Mouse (Mus musculus) gonadal fat pad, adult 2 months (tissue): Measurements from ENCODE around the gene Atcay. TPM values are rescaled to one million over a fixed set of nuclear protein-coding genes. Genes with fewer than 3 reads are reported as not detected.
"Not testable (repeated sequence)": the region's sequence is repeated elsewhere in the genome, so short reads cannot be mapped to it uniquely, and the experiment has no call there.

Experiments used
- DNase-seq: peaks from one replicate; pipeline ENCODE4 v3.0.0-alpha.2; 2012; ENCODE audit warnings: low read depth
- polyA plus RNA-seq: library from polyadenylated mRNA; depleted of rRNA; stranded (reverse); fragments of >200 nt; gene quantifications from 2 replicates; pipeline ENCODE4 v1.2.3, GENCODE M21; 2012

Gene Atcay
- polyA plus RNA-seq, 1 experiment = 0.03 TPM

GRCm38 (mm10) chr10:81179451-81180342 lies 50.9 kb downstream of the Atcay start:
- DNase-seq = no peak

- DNase-seq = no peak
Observed at GRCm38 (mm10) chr10:81178927-81179326, 51.7 kb downstream of the Atcay start.

DNA sequence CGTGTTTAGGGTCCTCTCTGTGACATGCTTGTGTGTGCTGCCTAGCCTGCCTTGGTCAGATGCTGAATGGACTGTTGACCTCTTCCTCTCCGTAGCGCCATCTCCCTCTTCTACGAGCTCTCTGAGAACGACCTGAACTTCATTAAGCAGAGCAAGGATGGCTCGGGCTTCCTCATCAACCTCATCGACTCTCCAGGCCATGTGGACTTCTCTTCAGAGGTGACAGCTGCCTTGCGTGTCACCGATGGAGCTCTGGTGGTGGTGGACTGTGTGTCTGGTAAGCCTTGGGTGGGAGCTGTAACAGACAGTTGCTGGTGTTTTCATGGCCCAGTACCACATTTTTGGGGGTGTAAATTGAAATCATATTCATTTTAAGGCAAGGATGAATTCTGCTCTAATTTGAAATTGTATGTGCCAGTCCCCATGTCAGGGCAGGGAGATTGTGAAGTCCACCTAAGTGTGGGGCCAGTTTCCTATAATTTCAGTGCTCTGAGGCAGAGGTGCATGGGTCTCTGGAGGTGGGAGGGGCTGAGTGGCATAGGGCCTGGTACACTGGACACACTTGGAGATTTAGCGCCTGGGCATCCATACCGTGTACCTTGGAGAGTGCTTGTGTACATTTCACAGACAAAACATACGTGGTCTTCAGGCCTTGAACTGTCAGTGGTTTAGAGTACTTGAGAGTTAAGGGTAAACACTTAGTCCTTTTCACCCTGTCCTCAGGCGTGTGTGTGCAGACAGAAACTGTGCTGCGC lies 52.5 kb downstream of the Atcay start:
- DNase-seq = no peak

- no peak for DNase-seq
Observed at GRCm38 (mm10) chr10:81177491-81177925, 53.1 kb downstream of the Atcay start.

- no peak for DNase-seq
Observed at GRCm38 (mm10) chr10:81176466-81177271, 54.0 kb downstream of the Atcay start, which contains the start of gene Eef2. TSS of gene Eef2 (plus strand) at chr10:81176631.

GRCm38 (mm10) chr10:81175936-81176465 lies 54.6 kb downstream of the Atcay start:
- no peak for DNase-seq

DNA sequence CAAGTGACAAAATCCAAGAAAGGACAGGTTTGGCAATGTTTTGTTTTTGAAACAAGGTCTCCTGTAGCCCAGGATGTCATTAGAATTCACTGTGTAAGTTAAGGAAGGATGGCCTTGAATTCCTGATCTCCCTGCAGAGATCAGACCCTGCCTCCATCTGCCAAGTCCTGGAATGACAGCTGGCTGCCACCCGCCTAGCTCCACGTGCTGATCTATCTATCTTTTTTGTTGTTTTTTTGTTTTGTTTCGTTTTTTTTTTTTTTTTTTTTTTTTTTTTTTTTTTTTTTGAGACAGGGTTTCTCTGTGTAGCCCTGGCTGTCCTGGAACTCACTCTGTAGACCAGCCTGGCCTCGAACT lies 55.3 kb downstream of the Atcay start:
- DNase-seq = not testable (repeated sequence)

DNA sequence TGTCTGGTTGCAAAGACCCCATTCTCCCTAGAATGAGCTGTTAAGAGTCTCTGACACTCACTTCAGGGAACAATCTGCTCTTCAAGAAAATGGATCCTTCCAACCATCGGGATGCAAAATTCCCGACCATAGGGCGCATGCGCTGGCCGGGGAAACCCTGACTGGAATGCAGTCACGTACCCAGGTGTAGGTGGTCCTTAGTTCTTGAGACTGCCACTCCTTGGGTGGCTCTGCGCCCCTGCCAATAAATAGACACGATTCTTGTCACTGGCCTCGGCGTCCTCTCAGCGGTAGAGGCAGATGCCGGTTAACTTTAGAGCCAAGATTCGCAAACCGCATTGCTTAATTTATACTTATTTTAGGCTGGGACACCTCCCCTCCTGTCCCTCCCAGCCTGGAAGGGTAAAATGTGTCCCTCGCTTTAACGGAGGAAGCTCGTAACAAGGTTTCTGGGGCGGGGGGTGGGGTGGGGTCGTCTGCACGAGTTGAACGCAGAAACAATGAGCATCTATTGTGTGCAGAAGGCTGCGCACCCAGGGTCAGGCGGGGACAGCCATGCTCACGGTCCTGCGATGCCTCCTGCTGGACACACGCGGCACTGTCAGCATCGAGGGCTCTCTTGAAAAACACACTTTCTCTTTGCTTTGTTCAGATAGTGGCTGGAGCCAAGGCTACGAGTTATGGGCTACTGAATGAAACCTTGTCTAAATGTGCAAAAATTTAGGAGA lies 55.9 kb downstream of the Atcay start:
- DNase-seq = no peak

GRCm38 (mm10) chr10:81173132-81173531 lies 57.5 kb downstream of the Atcay start:
- no peak for DNase-seq

GRCm38 (mm10) chr10:81169411-81169900 lies 61.2 kb downstream of the Atcay start:
- DNase-seq = not testable (repeated sequence)

GRCm38 (mm10) chr10:81168521-81169244 lies 62.0 kb downstream of the Atcay start:
- no peak for DNase-seq

GRCm38 (mm10) chr10:81168087-81168431 lies 62.6 kb downstream of the Atcay start:
- no peak for DNase-seq

- peak; percentile 91 for DNase-seq
Observed at GRCm38 (mm10) chr10:81167200-81168086, 63.2 kb downstream of the Atcay start, which contains the start of gene Pias4. TSS of gene Pias4 (minus strand) at chr10:81167923.

GRCm38 (mm10) chr10:81165118-81165517 lies 65.5 kb downstream of the Atcay start:
- DNase-seq = no peak

DNA sequence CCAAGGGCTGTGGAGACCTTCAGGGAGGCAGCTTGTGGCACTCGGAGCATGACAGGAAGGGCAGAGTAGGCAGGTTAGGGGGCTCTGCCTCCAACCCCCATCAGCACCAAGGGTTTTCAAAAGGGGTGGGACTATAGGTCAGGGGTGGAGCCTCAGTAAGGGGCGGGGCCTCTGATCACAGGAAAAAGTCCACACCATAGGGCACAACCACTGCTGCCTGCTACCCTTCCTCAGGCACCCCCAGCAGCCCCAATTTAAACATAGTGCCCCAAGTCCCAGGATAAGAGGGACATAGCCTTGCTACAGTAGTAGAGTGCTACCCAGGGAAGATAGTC lies 68.3 kb downstream of the Atcay start:
- DNase-seq = no peak

GRCm38 (mm10) chr10:81161602-81162317 lies 68.9 kb downstream of the Atcay start:
- DNase-seq = no peak

GRCm38 (mm10) chr10:81154736-81155135 lies 75.9 kb downstream of the Atcay start:
- DNase-seq = no peak
